Mouse (Mus musculus) ovary, adult 18-20 months (tissue): ENCODE results near the gene Klk12.

Experiments
- DNase-seq: peaks from one replicate; pipeline ENCODE4 v3.0.0; 2022; ENCODE audit warnings: low spot score, mixed read lengths

The Klk12 gene

GRCm38 (mm10) chr7:43796355-43796754, 27.7 kb downstream of the Klk12 start:
- DNase-seq = no peak

DNA sequence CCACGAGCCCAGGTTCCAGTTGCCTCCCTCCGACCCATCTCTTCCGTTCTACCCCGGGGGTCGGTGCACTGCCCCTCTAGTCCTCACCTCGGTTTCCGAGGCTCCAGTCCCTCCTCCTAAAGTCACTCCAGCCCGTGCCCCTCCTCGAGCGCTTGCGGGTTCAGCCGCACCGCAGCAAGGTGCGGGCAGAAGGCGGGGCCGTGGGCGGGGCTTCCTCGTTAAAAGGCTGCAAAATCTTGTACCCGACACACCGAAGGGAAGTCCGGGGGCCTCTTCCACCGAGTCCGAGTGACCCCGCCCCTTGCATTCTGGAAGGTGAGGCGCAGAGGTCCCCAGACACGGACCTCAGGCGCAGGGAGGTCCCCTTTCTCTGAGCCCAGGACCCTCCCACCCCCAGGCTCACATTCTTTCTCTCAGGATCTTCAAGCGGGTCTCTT, 28.7 kb downstream of the Klk12 start, which contains the start of gene Klk8:
Gene Klk8, plus strand, starts transcription at position 245 of the 437 bp plus-strand sequence.
- DNase-seq = no peak

- DNase-seq = no peak
Measured at GRCm38 (mm10) chr7:43797844-43798462, 29.3 kb downstream of the Klk12 start.

DNA sequence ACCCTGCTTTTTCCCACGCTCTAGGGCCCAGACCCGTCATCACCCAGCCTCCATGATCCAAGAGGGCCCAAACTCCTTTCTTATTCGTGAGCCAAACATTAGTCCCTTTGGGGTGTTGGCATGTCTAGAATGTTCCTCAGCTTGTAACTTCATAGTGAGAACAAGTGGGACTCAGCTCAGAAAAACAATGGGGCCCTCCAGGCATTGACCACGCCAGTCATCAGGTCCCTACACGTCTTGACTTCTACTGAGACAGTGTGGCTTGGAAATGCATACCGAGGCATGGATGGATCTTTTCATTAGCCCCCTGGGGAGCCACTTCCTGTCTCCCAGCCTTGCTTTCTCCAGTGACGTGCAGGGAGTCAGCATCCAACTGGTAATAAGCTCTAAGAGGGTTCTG, 31.2 kb downstream of the Klk12 start:
- DNase-seq = no peak

DNA sequence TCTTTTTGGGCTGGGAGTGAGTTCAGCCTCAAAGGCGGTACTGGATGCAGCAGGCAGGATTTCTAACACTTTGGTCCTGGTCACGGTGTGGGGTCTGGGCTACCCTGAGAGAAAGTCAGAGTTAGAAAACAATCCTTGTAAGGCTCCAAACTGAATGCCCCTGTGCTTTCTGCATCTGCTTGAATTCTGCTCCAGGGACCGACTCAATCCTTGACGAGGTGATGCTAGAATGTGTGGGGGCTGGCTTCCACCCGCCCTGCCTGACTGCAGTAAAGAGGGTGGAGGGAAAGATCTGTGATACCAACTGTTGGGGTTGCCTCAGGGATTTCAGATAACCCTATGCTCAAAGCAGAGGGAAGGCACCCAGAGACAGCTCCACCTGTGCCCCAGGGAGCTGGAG, 42.3 kb downstream of the Klk12 start, which contains the start of gene Klk7:
Gene Klk7, plus strand, starts transcription at position 301 of the 400 bp plus-strand sequence.
- no peak for DNase-seq

DNA sequence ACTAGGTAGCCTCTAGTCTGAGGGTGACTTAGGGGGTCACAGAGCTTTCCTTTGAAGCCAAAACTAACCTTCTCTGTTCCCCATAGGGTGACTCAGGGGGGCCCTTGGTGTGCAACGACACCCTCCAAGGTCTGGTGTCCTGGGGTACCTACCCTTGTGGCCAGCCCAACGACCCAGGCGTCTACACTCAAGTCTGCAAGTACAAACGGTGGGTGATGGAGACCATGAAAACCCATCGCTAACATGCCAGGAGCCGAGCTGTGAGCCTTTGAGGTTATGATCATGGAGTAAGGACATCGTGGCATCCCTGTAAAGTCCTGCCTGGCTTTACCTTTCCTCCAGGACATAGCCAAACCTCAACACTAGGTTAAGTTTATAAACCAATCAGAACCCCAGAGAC, 46.5 kb downstream of the Klk12 start:
- DNase-seq = no peak

DNA sequence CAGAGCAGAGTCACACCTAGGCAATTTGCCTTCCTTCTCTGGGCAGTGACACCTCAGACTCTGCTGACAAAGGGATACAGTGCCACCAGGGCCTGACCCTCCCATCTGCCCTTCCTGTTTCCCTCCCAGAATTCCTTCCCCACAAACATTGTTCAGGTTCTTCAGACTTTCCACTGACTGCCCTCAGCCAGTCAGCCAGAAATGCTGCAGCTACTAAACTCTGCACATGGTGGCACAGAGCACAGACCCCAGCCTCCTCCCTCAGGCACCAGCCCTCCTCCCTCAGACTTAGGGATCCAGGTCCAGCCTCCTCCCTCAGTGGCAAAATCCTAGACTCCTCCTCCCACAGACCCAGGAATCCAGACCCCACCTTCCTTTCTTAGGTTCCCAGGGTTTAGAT, 48.0 kb downstream of the Klk12 start:
- no peak for DNase-seq

- no peak for DNase-seq
Measured at GRCm38 (mm10) chr7:43821581-43821980, 52.9 kb downstream of the Klk12 start.
